Mouse (Mus musculus): ENCODE results near the gene Lysmd1.

Gene Lysmd1

DNA sequence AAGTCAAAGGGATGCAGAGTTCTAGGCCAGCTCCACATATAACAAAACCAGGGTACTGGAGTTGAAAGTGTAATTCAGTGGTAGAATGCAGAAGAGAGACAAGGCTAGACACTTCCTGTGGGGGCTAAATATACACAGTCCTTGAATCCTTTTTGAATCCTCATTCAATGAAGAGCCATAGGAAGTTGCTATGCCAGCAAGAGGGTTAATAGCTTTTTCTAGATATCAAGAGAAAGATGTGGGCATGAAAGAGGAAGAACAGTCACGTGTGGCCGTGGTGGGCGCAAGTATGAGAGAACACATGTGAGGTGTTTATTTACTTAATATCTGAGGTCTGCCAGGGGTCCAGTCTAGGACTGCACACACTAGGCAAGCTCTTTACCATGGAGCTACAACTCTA, 2.4 kb downstream of the Lysmd1 start:
- in situ Hi-C loops (cut with MseI, MboI), result no loop called here

DNA sequence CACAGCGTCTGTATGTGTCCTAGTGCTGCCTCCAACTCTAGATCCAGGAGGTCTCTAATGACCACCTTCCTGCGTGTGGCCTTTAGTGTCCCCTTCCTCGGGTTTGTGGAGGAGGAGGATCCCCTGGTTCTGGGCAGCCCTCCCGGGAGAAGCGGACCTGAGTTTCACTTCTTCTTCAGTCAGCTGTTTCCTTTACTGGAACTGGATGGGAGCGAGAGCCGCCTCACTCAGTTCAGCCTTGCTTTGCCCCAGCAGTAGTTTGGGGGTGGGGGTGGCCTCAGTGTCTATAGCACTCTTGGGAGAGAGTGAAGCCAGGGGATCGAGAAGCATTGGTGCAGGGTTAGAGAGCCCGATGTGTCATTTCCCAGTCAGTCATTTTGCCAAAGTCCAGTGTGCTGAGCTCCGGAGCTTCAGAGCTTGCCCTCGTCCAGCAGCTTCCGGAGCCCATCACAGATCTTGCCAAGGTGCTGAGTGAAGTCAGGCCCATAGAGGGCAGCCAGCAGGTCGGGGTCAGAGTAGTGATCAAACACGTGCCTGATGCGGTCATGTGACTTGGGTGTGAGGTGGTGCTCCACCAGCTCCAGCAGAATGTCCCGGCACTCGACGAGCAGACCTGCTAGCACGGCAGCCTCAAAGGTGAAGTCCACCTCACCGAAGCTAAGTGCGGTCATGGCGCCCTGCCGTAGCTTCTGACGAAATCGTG, 5.8 kb downstream of the Lysmd1 start:
- in situ Hi-C loops (cut with MseI, MboI), result no loop called here

DNA sequence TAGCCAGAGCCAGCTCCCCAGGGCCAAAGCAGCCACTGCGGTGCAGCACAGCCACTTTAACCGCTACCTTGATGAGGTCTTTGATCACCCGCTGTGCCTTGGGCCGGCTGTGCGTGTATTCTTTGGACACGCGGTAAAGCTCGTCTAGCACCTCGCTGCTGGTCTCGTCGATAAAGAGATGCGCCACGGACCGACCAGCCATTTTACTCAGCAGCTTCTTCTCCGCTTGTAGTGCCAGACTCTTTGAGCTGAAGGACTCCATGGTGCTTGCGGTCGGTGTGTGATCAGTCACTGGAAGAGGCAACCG, 6.4 kb downstream of the Lysmd1 start:
- in situ Hi-C loops (cut with MseI, MboI), result no loop called here

DNA sequence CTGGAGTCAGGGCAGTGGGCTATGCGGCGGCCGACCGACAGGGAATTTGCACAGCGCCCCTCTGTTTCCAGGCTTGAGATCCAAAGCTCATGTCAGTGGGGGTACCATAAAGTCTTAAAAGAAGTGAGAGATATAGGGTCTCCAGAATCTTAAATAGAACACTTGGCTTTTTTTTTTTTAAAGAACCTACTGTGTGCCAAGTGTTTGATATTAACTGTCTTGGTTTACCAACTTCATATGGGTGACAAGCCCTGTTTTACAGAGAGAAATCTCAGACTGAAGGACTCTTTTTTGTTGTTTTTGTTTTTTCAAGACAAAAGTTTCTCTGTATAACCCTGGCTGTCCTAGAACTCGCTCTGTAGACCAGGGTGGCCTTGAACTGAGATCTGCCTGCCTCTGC, 6.9 kb downstream of the Lysmd1 start:
- in situ Hi-C loops (cut with MseI, MboI), result no loop called here

GRCm38 (mm10) chr3:95141474-95141873, 7.6 kb downstream of the Lysmd1 start:
- in situ Hi-C loops (cut with MseI, MboI), result no loop called here

GRCm38 (mm10) chr3:95141952-95142616, 8.2 kb downstream of the Lysmd1 start, which contains the start of gene Tnfaip8l2:
TSS of gene Tnfaip8l2 (minus strand) at chr3:95142360.
- in situ Hi-C loops (cut with MseI, MboI), result no loop called here

- in situ Hi-C loops (cut with MseI, MboI), result no loop called here
These were observed 8.7 kb downstream of the Lysmd1 start for GRCm38 (mm10) chr3:95142617-95143011.

DNA sequence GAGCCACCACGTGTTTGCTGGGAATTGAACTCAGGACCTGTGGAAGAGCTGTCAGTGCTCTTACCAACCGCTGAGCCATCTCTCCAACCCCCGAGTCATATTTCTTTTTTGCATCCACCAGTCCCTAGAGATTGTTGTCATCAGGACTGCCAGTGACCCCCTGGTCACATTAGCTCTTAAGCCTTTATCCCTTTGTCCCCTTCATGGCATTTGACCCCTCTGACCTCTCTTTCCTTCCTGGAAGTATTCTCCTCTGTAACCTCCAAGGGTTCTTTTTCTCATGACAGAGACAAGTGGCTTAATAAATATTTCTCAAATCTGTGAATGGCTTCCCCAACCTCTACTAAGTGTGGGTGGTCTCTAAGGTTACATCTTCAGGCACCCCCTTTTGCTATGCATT, 14.0 kb downstream of the Lysmd1 start:
- in situ Hi-C loops (cut with MseI, MboI), result no loop called here

- in situ Hi-C loops (cut with MseI, MboI), result no loop called here
These were observed 20.0 kb downstream of the Lysmd1 start for GRCm38 (mm10) chr3:95153874-95154273.

DNA sequence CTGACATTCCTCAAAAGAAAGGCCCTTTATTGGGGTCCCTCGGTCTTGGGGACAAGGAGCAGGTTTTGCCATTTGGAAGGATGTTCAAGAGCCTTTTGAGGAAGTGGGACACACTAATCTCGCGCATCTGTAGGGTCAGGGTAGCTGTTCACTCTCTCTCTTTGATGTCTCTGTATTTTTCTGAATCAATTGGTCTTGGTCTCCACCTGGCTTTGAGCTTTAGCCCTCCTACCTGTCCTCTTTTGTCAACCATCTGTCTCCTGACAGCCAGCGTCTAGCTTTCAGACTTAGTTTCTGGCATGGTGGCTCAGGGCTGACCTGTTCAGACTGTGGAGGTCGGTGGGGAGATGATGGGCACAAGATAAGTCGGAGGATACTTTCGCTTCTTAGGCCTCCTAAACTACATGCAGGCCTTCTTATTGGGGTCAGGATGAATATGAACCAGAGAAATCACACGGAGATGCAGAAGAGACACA, 25.7 kb downstream of the Lysmd1 start:
- in situ Hi-C loops (cut with MseI, MboI), result no loop called here

DNA sequence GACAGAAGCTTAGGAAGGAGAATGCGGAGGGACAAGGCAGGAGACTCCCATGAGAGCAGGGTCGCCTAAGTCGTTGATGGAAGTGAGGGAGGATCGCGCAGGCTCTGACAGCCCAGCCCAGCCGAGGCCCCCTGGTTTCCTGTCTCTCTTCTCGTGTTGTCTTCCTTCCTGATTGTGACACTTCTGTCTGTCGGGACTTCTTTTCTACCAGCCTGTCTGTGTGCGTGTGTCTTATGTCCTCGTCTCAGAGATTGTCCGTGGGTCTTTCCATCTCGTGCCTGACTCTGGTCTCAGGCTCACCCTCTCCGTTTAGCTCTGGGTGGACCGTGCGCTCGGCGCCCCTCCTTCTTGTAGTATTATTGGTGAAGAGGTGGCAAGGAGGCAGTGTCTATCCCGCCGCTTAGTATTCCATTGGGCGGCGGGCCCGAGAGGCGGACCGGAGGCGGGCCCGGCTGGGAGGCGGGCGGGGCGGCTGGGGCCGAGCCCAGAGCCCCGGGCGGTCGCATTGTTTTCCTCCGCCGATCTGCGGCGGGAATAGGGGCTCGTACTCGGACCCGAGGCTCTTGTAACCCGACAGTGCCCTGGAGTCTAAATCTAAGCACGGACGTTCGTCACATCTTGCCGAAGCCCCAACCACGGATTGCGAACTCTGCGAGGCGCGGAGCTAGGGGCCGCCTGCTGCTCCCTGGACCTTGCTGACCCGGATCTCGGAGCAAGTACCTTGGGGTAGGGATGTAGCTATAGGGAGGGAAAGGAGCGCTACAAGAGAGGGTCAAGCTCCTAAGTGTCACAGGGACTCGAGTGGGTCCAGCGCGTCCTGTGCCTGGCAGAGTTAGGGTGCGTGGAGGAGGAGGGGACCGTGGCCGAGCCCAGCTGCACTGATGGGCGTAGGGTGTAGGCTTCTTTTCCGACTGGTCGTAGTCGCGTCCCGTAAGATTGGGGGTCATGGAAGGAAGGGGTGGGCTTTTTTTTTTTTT, 26.4 kb downstream of the Lysmd1 start, which contains the start of gene Sema6c:
Sema6c (plus strand) TSS at position 471 of the 977 bp plus-strand sequence.
- in situ Hi-C loops (cut with MseI, MboI), result no loop called here

GRCm38 (mm10) chr3:95161041-95161551, 27.2 kb downstream of the Lysmd1 start:
- in situ Hi-C loops (cut with MseI, MboI), result no loop called here

DNA sequence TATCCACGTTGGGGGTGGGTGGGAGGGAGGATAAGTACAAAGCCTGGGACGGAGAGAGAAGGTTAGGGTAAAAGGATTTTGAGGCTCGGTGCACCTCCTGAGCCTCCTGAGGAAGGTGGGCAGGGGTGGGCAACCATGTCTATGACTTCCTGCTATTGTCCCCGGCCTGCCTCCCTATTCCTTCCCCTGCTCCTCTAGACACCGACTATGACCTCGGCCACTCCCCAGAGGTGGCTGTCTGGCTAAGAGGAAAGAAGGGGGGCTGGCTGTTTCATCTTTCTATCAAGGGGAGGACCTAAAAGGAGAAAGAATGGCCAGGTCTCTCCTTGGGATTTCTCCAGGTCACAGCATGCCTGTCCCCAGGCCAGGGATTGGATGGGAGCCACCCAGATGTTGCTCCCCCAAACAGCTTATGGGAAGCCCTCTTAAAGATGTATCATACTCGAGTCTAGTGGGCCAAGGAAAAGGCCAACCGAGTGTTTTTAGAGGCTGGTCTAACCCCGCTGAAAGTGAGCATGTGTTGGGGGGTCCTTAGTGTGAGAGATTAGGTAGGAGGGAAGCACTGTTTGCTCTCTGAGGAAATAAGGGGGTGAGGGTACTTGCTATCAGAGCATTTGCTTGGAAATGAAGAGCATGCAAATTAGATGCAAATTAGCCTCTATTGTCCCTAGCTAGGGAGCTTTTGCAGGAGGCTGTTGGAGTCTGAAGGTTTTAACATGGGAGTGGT, 27.9 kb downstream of the Lysmd1 start:
- in situ Hi-C loops (cut with MseI, MboI), result no loop called here

DNA sequence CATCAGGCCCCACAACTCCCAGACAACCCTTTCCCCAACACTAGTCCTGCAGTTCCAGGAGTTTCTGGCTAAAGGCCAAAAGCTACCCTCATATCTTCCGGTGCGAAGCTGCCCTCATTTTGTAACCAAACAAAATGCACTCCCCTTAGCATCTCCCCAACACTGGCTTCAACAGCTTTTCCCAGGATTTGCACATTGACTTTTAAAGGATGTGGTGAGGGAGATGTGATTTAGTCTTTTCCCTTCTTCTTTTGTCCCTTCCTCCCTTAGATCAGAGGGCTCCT, 28.4 kb downstream of the Lysmd1 start:
- in situ Hi-C loops (cut with MseI, MboI), result no loop called here

DNA sequence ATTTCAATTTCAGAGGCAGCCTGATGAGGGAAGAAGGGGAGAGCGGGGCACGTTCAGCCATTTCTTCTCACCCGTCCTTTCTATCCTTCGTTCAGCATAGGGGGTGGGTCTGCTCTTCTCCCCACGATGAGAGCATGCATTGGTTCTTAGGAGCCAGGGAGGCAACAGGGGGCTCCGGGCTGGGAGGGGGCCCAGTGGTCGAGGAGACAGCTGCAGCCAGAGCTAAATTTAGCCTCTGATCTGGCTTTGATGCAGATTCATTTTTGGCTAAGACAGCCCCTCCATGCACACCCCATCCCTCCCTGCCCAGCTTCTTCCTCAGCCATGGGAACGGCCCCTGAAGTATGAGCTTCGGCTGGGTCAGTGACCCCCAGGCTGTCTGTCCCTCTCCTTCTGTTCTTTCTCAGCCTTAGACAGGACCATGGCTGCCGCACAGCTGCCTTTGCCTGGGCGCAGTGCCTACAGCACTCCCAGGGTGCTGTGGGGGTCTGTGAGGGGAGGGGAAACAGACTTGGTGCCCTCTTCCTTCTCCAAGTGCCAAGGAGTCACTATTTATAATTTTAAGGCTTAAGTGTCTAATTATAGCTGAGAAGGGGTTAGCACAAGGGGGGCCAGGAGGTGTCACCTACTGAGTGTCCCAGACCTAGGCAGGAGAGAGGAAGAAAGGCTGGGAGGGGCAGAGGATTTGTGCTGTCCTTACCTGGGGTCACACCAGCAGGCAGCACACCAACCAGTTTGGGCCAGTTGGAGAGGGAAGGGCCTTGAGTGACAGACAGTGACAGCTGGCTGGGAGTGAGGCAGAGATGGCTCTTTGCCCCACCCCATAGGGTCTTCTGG, 29.7 kb downstream of the Lysmd1 start:
- in situ Hi-C loops (cut with MseI, MboI), result no loop called here

- in situ Hi-C loops (cut with MseI, MboI), result no loop called here
These were observed 30.3 kb downstream of the Lysmd1 start for GRCm38 (mm10) chr3:95164256-95164550.

GRCm38 (mm10) chr3:95164840-95165239, 31.0 kb downstream of the Lysmd1 start:
- in situ Hi-C loops (cut with MseI, MboI), result no loop called here

DNA sequence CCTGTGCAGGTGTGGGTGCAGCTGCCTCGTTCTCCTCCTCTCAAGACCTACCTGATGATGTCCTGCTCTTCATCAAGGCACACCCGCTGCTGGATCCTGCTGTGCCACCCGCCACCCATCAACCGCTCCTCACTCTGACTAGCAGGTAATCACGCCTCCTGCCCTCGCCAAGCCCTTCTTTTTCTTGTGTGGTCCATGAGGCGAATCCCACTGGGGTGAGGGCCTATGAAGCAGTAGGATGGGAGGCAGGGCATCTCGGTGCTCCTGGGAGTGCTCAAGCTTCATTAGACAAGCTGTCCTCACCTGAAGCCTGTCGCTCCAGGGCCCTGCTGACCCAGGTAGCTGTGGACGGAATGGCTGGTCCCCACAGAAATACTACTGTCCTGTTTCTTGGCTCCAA, 36.1 kb downstream of the Lysmd1 start:
- in situ Hi-C loops (cut with MseI, MboI), result no loop called here

- in situ Hi-C loops (cut with MseI, MboI), result no loop called here
These were observed 37.2 kb downstream of the Lysmd1 start for GRCm38 (mm10) chr3:95171105-95171504.

DNA sequence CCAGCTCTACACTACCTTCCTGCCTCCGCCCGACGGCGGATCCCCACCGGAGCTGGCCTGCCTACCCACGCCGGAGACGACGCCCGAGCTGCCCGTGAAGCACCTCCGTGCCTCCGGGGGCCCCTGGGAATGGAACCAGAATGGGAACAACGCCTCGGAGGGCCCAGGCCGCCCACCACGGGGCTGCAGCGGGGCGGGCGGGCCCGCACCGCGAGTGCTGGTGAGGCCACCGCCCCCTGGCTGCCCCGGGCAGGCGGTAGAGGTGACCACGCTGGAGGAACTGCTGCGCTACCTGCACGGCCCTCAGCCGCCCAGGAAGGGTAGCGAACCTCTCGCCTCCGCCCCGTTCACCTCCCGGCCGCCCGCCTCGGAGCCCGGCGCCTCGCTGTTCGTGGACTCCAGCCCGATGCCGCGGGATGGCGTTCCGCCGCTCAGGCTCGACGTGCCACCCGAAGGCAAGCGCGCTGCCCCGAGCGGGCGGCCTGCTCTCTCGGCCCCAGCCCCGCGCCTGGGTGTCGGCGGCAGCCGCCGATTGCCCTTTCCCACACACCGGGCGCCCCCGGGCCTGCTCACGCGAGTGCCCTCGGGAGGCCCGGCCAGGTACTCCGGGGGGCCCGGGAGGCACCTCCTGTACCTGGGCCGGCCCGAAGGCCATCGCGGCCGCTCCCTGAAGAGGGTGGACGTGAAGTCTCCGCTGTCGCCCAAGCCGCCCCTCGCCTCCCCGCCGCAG, 38.8 kb downstream of the Lysmd1 start:
- in situ Hi-C loops (cut with MseI, MboI), result no loop called here

All from mouse trophoblast stem cell (cell line).